Mouse (Mus musculus) heart, postnatal 4 days (tissue): ENCODE measurements around the gene Phf10. TPM values are rescaled to one million over a fixed set of nuclear protein-coding genes. Genes with fewer than 3 reads are reported as not detected.

ENCODE experiments used
- total RNA-seq, 2 experiments: library from RNA; stranded (reverse); gene quantifications; 2 replicates each; pipeline ENCODE4 v1.2.3; 2021

The Phf10 gene
- total RNA-seq, 2 experiments from 2014 or later, result 67.8 to 69.4 TPM

Other genes starting within 250 kb of the Phf10 start
- gene Wdr27, start 18.1 kb downstream of the Phf10 start, total RNA-seq, result 1 to 10 TPM in 1 of 2 experiments, under 1 TPM in 1; 0.81 to 1.3 TPM
- gene 1600012H06Rik, start 18.1 kb downstream of the Phf10 start, total RNA-seq, result 10 to 100 TPM; 18.6 to 18.9 TPM
- gene 9030025P20Rik, start 17.2 kb upstream of the Phf10 start, total RNA-seq, result 1 to 10 TPM; 3.3 to 4.8 TPM
- gene Gm3417, start 17.5 kb upstream of the Phf10 start, total RNA-seq, result under 1 TPM in 1 of 2 experiments, not detected in 1; 0.48 TPM
- 1 to 10 TPM; 3.2 to 3.9 TPM for gene Gm3435, start 48.9 kb upstream of the Phf10 start, total RNA-seq
- gene Ermard, start 79.9 kb upstream of the Phf10 start, total RNA-seq, result 10 to 100 TPM; 34.8 to 46.8 TPM
- under 1 TPM in 1 of 2 experiments, not detected in 1; 0.60 TPM for gene Tcte3, start 80.2 kb upstream of the Phf10 start, total RNA-seq
- gene Gm3448, start 80.3 kb upstream of the Phf10 start, total RNA-seq, result 1 to 10 TPM; 2.5 to 2.6 TPM